Mouse (Mus musculus) ovary, postnatal 14 days (tissue): ENCODE results near the gene Ikzf3.
A peak's percentile ranks its signal among the peaks of the same experiment; 100 is the strongest.

ENCODE experiments used
- DNase-seq: peaks from one replicate; pipeline ENCODE4 v3.0.0; 2022; ENCODE audit warnings: low spot score

Ikzf3 gene

GRCm38 (mm10) chr11:98446562-98447474, 99.0 kb downstream of the Ikzf3 start:
- DNase-seq: no peak

GRCm38 (mm10) chr11:98446213-98446561, 99.6 kb downstream of the Ikzf3 start, which contains the start of gene Grb7:
Grb7 (plus strand) TSS chr11:98446394.
- DNase-seq: no peak

GRCm38 (mm10) chr11:98445679-98446078, 100.2 kb downstream of the Ikzf3 start:
- DNase-seq: no peak

- no peak for DNase-seq
Observed at GRCm38 (mm10) chr11:98445238-98445637, 100.6 kb downstream of the Ikzf3 start.

GRCm38 (mm10) chr11:98443688-98444087, 102.1 kb downstream of the Ikzf3 start:
- no peak for DNase-seq

- peak; percentile 99 for DNase-seq
Observed at GRCm38 (mm10) chr11:98438331-98439158, 107.3 kb downstream of the Ikzf3 start, which contains the start of gene Mien1. Mien1 (minus strand) TSS chr11:98438991.

- DNase-seq: no peak
Observed at GRCm38 (mm10) chr11:98437441-98437840, 108.4 kb downstream of the Ikzf3 start.

- DNase-seq: no peak
Observed at GRCm38 (mm10) chr11:98435723-98436122, 110.1 kb downstream of the Ikzf3 start.

- DNase-seq: no peak
Observed at GRCm38 (mm10) chr11:98431743-98432502, 113.9 kb downstream of the Ikzf3 start.

GRCm38 (mm10) chr11:98428436-98428835, 117.4 kb downstream of the Ikzf3 start:
- DNase-seq: no peak

- DNase-seq: no peak
Observed at GRCm38 (mm10) chr11:98426592-98426991, 119.2 kb downstream of the Ikzf3 start.

- peak; percentile 32 for DNase-seq
Observed at GRCm38 (mm10) chr11:98418939-98419547, 126.8 kb downstream of the Ikzf3 start.

GRCm38 (mm10) chr11:98418273-98418672, 127.6 kb downstream of the Ikzf3 start:
- no peak for DNase-seq

- DNase-seq: no peak
Observed at GRCm38 (mm10) chr11:98417074-98417473, 128.8 kb downstream of the Ikzf3 start.
